Mouse (Mus musculus): ENCODE results near the gene Grid1. TPM values are rescaled to one million over a fixed set of nuclear protein-coding genes. Genes with fewer than 3 reads are reported as not detected.
A peak's percentile ranks its signal among the peaks of the same experiment; 100 is the strongest.

Gene Grid1
- total RNA-seq, 2 experiments from 2014 or later: 52.6 to 53.9 TPM

DNA sequence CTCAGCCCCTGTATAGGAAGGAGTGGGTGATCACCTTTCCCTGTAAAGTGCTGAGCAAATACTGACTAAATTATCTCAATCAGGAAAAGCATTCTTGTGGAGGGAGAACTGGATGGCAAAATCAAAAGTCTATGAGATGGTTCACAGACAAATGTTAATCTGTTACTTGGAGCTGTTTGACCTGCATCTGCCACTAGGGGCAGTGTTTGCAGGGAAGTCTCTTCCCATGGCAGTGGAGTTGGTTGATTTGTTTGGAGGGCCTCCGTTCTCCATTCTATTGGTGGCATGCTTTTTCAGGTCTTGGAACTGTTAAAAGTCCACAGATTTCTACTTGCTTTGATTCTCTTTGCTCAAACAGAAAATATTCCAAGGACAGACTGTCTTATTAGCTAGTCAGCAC lies 506.4 kb downstream of the Grid1 start:
- DNase-seq (ENCODE audit: extremely low spot score in 1 of 2, low spot score in 1 of 2): peak in 1 of 2 experiments; percentile 43

DNA sequence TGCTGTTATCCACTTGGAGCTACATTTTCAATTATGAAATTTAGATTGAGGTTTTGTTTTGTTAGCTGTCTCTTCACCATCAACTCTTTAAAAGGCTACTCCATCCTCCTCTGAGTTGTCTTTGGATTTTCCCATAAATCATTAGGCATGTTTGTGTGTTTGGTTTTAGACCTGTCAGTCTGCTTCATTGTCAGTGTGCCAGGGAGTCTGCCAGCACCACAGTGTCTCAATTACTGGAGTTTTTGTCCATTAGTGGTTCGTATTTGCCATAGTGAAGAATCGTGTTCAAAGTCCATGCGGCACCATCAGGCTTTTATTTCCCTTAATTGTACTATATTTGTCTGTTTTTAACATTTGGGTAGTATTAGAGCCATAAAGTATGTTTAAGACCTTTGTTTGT lies 516.7 kb downstream of the Grid1 start:
- DNase-seq (ENCODE audit: extremely low spot score in 1 of 2, low spot score in 1 of 2): no peak

DNA sequence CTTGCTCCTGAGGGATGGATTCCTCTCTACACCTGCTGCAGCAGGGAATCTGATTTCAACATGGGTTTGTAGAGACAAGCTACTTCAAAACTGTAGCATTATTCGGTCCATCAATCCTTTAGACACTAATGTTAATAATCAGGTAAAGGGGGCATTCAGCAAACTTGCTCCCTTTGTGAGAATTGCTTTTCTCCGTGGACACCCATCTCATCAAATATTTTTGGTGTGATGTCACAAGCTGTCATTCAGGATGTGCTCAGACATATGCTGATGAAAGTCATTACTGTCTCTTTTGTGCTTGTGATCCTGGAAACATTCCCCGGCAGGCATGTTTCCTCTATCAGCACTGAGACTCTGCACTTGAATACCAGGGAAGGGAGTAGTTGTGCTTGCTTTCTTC lies 536.1 kb downstream of the Grid1 start:
- no peak for DNase-seq (ENCODE audit: extremely low spot score in 1 of 2, low spot score in 1 of 2)

DNA sequence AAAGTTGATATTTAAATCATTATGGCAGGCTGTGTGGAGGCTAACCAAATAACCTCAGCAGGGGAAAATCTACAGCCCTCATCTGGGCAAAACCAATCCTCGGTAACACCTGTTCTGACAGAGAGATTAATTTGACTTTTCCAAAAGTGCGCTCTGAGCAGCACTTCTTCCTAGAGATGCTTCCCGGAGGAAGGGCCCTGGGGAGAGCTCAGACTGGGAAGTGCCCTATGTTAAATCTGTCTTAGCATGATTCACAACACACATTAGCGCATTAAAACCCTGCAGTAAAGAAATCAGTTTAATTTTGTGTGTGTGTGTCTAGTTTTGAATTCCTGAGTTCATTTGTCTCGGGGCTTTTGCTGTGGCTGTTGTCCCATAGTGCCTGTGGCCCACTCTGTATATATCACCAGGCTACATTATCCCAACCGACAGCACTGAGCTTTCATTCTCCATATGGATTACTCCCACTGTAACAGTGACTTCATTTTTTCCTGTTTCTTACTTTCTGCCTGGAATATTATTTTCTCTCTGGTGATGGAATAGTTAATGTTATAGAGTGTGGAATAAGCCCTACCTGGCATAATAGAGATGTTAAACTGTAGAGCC lies 536.7 kb downstream of the Grid1 start:
- DNase-seq (ENCODE audit: extremely low spot score in 1 of 2, low spot score in 1 of 2): no peak

DNA sequence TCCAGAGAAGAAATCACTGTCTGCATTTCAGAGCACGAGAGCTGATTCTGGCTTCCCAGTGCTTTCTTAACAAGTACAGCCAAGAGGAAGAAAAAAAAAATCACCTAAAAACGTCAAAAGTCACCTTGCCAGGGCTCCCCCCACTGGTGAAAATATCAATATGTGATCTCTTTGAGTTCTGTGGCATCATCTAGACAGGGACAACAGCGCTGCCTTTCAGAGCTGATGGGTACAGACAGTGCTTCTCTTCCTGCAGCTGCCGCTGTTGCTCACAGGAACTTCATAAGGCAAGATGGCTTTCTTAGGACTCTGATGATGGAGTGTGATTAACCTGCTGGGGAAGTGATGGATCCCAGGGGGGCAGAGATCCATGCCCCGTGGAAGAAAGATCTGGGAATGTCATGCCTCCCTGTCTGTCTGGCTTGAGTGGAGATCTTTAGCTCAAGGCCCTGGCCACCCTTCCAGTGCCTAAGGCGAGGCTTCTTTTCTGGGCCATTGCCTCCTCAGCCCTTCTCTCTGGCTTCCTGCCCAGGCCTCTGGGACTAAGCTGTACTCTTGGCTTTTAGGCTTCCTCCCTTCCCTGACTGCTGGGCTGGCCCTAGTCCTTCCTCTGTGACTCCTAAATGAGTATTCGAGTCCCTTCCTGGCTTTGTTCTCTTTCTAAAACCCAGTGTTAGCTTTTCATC lies 538.4 kb downstream of the Grid1 start:
- no peak for DNase-seq (ENCODE audit: extremely low spot score in 1 of 2, low spot score in 1 of 2)

DNA sequence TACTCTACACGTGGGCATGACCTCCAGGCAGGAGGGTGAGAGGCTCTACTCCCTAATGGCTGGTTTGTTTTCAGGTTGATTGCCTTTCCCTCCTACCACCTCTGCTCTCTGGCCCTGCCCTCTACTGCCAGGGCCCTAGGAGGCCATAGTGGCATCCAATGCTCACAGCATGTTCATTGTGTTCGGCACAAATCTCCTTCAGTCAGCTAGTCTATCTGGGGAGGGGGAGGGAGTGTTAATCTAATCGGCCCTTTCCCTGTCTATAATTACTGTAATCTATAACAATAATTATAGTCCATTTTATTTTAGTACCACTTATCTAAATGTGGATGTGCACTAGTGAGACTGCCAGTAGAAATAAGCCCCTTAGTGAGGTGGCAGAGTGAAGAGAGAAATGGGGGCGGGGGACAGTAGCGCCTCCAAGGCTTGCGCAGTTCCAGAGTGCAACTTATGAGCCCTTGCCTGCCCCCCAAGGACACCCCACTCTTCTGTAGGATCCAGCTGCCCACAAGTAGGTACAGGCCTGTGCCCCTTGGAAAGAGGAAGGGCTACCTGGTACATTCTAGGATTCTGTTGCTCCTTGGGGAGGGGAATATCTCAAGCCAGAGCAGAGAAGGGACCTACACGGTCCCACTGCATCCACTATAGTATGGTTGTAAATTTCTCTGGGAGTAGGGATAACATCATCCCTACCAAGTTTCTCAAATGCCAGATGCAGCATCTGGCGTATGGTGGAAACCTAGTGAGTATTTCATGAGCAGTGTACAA lies 545.5 kb downstream of the Grid1 start:
- no peak for DNase-seq (ENCODE audit: extremely low spot score in 1 of 2, low spot score in 1 of 2)

DNA sequence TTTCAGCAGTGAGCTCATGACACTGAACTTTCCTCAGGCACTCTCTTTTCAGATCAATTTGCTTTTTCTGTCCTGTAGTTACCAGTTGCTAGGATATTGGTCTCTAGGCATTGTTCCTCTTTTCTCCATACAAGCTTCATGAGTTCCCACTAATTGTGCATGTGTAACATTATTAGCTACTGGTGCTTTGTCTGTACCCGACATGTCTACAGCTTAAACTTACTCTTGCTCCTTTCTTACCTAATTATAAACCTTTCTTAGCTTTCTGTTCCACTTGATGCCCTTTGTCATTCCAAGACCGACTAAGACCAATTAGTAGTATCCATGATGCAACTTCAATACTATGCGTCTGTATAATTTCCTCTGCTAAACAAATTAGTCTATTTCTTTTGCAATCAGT lies 554.5 kb downstream of the Grid1 start:
- DNase-seq (ENCODE audit: extremely low spot score in 1 of 2, low spot score in 1 of 2): no peak

DNA sequence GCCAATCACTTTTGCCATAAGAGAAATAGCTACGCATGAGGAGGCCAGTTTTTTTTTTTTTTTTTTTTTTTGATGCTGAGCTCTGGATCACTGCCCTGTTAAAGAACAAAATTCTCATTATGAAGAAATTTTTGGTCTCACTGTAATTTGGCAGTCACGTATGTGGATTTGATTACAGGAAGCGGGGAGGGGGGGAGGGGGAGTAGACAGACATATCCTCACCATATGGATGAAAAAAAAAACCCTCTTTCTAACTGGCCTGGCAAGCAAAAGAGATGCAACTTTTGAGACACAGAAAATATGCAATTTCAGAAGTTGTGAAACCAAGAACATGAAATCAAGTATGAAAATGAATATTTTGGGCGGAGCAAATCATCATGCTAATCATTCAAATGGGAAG lies 573.7 kb downstream of the Grid1 start:
- DNase-seq (ENCODE audit: extremely low spot score in 1 of 2, low spot score in 1 of 2): no peak

DNA sequence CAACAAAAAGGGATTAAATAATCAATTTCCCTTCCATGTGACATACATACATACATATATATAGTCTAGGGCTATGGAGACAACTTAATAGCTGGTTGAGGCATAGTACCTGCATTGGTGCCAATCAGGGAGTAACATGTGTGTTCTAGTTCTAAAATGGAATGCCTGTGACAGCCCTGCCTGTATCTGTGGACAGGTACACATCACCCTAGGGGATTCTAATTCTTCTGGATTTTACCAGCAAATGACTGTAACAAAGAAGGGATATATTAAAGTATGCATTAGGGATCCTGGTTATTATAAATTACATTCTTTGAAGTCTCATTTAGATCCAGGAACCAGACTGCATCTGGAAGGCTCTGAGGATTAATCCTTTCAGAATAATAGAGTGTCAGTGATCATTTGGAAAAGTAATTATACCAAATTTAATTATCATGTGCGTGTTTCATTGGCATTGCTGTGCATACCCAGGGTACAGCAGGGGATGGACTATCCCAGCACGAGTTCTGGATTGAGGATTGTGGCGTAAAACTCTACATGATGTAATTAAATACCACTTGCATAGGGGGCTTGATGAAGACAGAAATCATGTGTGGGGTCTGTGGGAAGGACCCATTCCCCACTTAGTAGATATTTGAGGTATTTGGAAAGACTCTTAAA lies 584.5 kb downstream of the Grid1 start:
- DNase-seq (ENCODE audit: extremely low spot score in 1 of 2, low spot score in 1 of 2): no peak

DNA sequence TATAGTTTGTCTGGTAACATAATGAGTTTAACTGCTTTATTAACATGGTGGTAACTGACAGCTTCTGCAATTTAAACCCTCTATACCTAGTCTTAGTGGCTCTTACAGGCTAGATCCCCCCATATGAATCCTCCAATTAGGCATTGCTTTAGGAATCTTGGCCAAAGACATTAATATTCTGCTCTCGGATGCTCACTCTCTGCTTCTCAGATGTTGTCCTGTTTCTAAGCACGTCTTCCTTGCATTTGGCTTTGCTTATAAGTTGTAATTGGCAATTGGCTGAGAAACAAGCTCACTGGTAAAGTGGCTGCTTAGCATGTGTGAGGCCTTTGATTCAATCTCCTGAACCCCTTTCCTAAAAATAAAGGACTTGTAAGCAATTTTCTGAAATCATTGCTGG lies 610.4 kb downstream of the Grid1 start:
- DNase-seq (ENCODE audit: extremely low spot score in 1 of 2, low spot score in 1 of 2): no peak

DNA sequence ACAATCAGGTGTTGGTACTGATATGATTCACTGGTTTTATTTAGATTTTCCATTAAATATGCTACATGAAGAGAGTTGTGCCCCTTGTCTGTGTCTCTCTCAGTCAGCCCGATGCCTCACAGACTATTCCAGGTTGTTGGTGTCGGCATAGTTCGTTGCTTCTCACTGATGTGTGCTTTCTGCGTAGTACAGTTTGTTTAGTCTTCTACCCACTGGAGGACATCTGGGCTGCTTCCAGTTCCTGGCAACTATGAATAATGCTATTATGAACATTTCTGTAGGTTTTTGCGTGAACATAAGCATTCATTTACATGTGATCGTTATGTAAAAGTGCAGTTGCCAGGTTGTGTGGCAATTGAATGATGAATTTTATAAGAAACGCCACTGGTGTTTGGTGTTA lies 633.8 kb downstream of the Grid1 start:
- DNase-seq (ENCODE audit: extremely low spot score in 1 of 2, low spot score in 1 of 2): no peak

DNA sequence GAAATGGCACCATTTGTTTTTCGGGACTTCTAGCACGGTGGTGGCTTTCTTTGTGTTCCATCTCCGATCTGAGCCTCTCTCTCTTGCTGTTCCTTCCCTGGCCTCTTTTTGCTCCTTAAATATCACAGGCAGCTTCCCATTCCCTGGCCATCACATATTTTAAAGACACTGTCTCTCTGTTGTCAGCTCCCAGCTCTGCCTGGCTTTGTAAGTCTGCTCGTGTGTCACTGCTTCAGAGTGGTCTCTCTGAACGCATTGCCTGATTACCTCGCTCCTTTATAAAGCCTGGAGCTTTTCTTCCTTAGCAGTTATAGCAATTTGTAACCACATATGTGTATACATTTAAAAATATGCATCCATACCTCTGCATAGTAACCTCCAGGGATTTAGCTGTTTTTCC lies 648.3 kb downstream of the Grid1 start:
- DNase-seq (ENCODE audit: extremely low spot score in 1 of 2, low spot score in 1 of 2): no peak

DNA sequence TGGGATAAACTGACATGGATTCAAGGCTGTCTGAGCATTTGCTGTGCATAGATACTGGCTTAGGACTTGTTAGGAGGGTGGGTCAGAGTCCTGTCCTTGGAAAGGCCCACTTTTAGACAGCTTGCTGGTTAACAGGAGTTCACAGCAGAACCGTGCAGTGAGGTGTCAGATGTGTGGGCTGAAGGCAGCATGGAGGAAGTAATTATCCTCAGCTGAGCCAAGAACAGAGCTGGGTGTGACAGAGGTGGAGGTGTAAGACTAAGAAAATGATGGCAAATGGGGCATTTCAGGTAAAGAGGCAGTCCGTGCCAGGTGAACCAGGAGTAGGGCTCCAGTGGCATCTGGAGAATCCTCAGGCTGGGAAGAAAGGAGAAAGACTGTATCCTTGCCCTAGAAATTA lies 666.1 kb downstream of the Grid1 start:
- DNase-seq (ENCODE audit: extremely low spot score in 1 of 2, low spot score in 1 of 2): no peak

DNA sequence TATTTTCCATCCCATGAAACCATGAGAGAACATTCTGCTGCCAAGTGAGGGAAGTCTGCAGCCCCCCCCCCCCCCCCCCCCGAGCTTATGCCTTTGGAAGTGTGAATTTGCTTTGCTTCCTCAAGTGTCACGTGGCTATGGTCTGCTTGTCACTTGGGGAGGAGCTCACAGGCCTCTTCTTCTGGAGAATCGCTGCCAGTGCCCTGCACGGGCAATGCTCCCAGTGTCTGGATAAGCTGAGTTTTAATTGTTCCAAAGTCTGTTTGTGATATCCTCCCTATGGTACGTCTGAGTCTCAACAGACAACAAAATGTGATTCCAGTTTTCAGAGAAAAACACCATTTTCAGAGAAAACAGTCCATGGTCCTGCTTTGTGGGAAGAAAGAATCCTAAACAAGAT lies 682.4 kb downstream of the Grid1 start:
- DNase-seq (ENCODE audit: extremely low spot score in 1 of 2, low spot score in 1 of 2): no peak

DNA sequence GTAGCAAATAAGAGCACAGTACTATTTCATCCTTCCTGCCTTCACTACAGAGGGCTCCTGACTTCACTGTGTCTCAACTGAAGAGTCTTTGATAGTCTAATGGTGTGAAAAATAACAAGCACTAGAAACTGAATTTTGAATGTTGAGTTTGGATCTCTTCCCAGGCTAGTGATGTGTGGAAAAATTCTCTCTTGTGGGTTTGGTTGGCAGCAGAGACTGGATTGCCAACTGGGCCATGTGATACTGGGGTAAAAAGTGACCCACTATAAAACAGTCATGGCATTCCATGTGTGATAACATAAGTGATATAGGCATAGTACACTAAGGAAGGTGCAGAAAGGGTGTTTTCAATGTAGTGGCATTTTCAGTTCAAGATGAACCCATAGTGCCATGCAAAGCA lies 699.5 kb downstream of the Grid1 start:
- DNase-seq (ENCODE audit: extremely low spot score in 1 of 2, low spot score in 1 of 2): no peak

DNA sequence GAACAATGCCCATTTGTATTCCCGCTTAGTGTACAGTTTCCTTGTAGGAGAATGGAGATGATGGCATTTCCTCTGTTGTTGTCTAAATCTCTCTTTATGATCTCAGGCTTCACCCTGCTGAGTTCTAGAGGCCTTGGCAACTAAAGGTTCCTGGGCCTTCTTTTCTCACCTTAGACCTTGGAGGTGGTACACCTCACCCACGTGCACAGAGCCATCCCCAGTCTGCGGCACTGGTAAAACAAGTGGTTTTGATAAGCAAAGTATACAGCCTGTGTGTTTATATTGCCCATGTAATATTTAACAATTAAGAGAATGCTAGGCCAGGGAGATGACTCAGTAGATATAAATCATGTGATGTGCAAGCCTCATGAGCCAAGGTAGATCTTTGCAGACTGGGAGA lies 718.9 kb downstream of the Grid1 start:
- no peak for DNase-seq (ENCODE audit: extremely low spot score in 1 of 2, low spot score in 1 of 2)

DNA sequence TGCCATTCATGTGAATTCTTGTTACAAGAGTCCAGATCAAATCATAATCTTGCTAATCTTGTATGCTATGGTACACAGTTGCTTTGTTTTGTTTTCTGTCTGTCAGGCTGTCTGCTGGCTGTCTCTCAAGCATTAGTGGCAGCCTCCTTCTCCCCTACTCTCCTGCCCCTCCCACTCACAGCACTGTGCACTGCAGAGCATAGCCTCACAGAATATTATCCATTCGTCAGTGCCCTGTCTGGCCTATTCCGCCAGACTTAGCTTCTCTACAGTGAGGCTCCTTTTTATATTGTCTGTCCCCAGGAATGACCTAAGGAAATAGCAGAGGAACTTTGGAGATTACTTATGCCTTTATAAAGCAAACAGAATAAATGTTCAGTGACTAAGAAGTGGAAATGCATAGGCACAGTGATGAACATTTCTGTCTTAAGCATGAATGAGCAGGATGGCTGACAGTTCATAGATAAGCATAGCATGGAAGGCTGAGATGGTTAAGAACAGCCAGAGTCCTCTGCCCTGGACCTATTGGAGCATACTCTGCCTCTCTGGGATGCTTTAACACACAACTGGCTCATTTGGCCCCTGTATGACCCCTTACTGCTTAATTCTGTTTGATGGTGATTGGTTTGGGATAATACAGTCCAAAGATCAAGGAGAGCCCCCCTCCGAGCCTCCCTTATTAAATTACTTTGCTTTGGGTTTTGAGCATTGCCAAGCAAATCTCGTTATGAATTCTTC lies 721.5 kb downstream of the Grid1 start:
- no peak for DNase-seq (ENCODE audit: extremely low spot score in 1 of 2, low spot score in 1 of 2)

DNA sequence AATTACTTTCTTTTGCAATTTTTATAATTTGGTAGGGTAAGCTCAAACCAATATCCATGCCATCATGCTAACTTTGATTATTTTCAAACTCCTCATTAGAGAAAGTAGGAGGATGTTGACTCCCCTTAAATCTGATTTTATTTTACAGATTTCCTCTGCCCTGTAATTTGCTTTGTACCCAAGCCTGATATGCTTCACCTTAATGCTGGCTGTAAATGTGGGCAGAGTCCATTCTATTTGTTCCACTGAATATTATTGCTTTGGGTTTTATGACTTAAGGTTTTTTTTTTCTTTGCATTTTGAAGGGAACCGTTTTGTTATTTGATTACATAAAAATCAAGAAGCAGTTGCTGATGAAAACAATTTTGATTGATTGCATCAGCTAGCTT lies 722.1 kb downstream of the Grid1 start:
- DNase-seq (ENCODE audit: extremely low spot score in 1 of 2, low spot score in 1 of 2): no peak

DNA sequence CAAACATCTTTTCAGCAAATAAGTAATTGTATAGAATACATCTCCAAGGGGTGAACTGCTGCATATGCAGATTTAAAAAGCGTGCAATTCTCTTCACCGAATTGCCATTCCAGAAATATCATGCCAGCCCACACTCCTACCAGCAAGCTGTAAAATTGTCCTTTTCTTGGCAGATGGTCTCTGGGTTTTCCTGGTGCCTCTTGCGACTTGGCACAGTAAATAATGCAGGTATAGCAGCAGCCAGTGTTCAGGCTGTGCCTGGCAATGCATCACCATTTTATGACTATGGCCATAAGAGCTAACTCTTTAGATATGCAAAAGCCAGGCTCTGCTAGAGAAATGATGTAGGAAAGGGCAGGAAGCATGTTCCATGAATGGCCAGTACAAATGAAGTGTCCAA lies 734.4 kb downstream of the Grid1 start:
- DNase-seq (ENCODE audit: extremely low spot score in 1 of 2, low spot score in 1 of 2): no peak

DNA sequence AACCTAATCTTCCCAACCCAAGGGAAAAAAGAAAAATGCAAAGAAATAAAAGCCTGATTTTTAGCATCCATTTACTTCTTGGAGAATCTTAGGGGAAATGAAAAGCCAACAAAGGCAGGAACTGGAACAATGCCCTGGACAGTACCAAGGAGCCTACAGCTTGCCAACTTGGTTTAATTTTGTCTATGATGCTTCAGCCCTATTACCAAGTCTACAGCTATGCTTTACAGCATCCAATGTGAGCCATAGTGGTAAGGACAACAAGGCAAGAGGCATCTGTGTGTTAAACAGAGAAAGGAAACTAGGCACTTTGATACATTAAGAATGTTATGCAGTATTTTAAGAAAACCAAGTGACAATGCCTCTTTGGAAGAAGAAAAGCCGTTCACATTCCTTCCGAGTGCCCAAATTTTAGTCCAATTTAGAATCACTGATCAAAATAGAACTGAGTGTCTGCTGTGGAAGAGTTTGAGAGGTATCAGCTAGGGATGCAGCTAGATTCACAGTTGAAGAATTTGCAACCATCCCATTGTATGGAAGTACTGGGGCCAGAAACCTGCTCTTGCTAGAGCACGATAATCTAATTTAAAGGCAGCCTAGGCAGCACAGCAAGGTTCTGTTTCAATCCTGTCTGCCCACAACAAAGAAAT lies 741.5 kb downstream of the Grid1 start:
- no peak for DNase-seq (ENCODE audit: extremely low spot score in 1 of 2, low spot score in 1 of 2)

Data from layer of hippocampus, postnatal 25 days (tissue).